Mouse (Mus musculus): ENCODE results near the gene Olfr1105.

The Olfr1105 gene

DNA sequence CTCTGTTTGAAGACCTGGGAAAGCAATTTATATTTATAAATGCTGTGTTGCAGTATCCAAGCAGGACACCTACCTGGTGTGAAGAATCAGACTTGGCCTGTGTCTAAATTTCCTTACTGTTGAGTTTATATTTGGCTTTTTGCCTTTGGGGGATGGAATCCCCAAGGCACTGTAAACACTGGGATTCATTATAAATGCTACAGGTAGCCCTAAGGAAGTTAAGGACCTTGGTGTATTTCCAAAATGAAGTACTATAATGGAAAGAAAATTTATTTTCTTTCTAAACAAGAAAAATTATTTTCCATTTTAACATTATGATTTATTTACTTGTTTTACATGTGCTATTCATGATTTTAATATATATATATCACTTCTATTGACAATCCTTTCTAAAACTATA is at the start of gene Olfr1105:
TSS of gene Olfr1105 (minus strand) at position 101 of the 400 bp plus-strand sequence.
- DNase-seq (ENCODE audit: low spot score), result no peak

DNA sequence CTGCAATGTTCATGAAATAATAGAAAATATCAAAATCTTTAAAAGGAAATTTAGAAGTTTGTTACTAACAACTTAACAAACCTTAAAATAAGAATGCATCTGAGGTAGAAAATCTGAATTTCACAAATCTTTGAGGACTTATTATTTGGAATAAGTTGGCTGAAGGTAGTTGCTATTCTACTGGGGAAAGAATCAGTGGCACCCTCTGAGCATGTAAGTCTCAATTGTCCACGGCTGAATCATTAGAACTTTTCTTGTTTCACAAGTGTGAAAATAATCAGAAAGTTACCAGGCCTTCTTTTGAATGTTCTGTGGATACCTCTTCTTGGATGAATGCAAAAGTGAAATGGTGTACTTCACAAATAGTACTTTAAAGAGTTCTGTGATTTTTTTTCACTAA is 39.4 kb upstream of the Olfr1105 start, which contains the start of gene Olfr1107:
TSS of gene Olfr1107 (minus strand) at position 101 of the 400 bp plus-strand sequence.
- DNase-seq (ENCODE audit: low spot score), result no peak

GRCm38 (mm10) chr2:87052173-87052572 is 15.8 kb upstream of the Olfr1105 start, which contains the start of gene Olfr1106:
Gene Olfr1106, minus strand, starts transcription at chr2:87052273.
- DNase-seq (ENCODE audit: low spot score), result no peak

DNA sequence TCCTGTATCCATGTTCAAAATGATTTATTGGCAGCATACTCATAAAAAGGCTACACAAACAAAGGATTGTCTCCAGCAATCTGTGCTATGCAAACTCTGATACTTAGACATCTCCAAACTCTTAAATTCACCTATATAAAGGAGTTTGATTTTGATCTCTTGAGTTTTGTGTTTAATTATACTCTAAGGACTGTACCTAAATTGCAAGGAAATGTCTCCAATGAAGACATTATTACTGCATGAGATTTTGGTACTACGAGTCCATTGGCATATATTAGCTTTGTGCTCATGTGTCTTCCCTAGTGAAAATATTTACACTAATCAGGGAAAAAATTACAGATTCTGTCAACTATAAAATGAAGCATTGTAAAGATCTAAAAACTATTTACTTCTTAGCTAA is 9.4 kb downstream of the Olfr1105 start, which contains the start of gene Olfr1104:
TSS of gene Olfr1104 (minus strand) at position 101 of the 400 bp plus-strand sequence.
- DNase-seq (ENCODE audit: low spot score), result no peak

DNA sequence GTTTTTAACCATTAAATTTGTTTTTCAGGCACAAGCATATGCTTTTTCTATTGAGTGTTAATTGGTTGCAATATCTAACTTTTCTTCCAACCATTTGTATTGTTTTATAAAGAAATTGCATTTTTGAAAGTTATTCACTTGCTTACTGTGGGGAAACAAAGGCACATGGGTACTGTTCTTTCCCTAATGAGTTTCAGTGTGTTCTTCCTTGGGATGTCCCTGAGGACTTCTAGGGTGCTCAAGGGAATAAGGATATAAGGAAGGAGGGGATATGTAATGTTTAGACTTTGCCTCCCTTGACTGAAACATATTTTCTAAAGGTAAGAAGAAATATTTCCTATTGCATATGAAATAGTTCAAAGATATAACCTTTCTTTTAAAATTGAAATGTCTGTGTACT is 38.2 kb downstream of the Olfr1105 start, which contains the start of gene Olfr1102:
TSS of gene Olfr1102 (plus strand) at position 301 of the 400 bp plus-strand sequence.
- no peak for DNase-seq (ENCODE audit: low spot score)

DNA sequence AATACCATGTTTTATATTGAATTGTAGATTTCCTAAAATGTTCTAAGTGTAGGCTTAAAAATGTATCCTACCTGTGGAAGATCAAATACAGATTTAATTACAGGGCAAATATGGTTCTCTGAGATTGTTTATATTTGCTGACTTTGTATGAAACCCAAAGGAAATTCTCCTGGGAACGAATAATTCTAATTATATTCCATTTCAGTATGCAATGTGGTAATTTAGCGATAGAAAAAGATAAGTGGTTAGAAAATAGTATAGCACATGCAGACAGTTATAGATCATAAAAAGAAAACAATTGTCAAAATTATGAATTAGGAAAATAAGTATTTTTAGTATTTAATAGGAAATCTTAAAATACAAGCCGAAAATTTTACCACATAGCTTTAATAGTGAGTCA is 45.2 kb downstream of the Olfr1105 start, which contains the start of gene Olfr1101:
TSS of gene Olfr1101 (minus strand) at position 101 of the 400 bp plus-strand sequence.
- DNase-seq (ENCODE audit: low spot score), result no peak

All from MN1 (cell line).